Mouse (Mus musculus): ENCODE measurements around the gene Cacna1s. TPM values are rescaled to one million over a fixed set of nuclear protein-coding genes. Genes with fewer than 3 reads are reported as not detected.

Cacna1s gene
- polyA plus RNA-seq, 1 experiment from 2014 or later = 0.20 TPM

DNA sequence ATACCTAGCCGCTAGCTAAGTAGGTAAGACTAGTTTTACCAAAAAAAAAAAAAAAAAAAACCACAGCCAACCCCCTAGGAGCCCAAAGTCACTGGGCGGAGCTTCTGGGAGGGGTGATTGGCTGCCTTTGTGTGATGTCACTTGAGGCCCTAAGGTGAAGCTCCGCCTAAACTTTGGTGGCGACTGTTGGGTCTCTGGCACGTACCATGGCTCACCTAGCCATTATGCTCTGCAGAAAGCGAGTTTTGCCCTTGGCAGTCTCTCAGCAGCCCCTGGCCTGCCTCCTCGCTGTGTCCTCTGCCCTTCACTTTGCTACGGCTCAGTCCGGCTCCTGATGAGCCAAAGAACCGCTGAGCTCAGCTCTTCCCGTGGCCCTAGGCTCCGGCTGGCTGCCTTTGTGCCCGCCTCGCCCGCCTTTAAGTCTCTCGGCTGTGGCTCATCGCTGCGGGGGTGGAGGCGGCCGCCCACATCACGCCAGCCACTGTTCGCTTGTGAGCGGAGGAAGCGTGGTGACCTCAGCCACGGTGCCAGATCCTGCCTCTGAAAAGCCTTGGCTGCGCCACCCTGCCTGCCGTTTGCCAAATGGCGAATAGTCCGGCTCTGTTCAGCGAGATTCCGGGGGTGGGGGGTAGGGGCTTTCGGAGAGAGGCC is 87.6 kb downstream of the Cacna1s start:
- DNase-seq (ENCODE audit: low spot score) (peak; percentile 77), ATAC-seq (ENCODE audit: low FRiP score) (peak; percentile 52)
- Histone ChIP-seq H3K27me3 (ENCODE audit: control insufficient read depth, insufficient read depth, low read length) (no peaks in the 10 kb centered on the region), H3K4me2 (replicated peaks; ENCODE audit: low read depth, low read length) (peak overlapping the region; percentile 77), H3K36me3 (ENCODE audit: control insufficient read depth, insufficient read depth, low read length) (no peaks in the 10 kb centered on the region), H3K4me3 (ENCODE audit: low read depth, low read length) (peak overlapping the region; percentile 39), H3K4me1 (replicated peaks; ENCODE audit: control insufficient read depth, insufficient read depth, low read length) (peaks cover 38% of the 10 kb centered on the region), H3K9me3 (ENCODE audit: control insufficient read depth, low read length) (no peaks in the 10 kb centered on the region), H3K9ac (ENCODE audit: low read depth, low read length) (peak overlapping the region; percentile 69), H3K27ac (ENCODE audit: low read depth, low read length) (peak overlapping the region; percentile 66)
- WGBS = under 1% methylated on average over 32 of the region's 32 CpGs

DNA sequence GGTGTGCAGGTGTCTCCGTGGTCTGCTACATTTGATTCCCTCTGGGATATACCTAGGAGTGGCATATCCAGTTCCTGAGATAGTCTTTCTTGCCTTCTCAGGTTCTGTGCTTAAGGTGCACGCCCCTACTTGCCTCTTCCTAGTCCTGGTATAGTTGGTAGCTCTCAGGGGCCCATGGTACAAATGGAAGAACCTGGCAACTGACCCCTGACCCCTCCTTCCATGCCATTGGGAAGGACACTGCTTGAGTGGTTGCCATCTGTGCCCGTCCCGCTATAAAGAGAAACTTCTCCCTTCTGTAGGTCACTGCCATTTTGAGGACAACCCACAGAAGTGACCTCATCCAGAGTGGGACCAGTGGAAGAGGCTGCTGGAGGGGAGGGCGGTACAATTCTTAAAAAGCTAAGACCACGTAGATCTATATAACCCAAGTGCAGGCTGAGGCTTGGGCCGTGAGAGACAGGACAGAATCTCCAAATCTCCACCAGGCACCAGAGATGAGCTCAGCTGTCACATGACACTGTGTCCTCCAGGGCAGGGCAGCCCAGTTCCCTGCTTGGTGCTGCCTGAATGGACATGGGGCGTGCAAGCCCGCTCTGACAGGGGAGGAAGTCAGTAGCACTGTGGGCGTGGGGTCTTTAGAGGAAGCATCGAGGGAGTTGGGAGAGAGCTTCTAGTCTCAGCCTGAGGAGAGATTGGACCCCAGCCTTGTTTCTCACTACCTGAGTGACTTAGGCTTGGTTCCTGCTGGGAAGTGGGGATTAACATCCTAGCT is 88.8 kb downstream of the Cacna1s start:
- DNase-seq (ENCODE audit: low spot score) = no peak
- H3K36me3 ChIP-seq (ENCODE audit: control insufficient read depth, insufficient read depth, low read length) = no peaks in the 10 kb centered on the region
- H3K27me3 ChIP-seq (ENCODE audit: control insufficient read depth, insufficient read depth, low read length) = no peaks in the 10 kb centered on the region
- no peaks in the 10 kb centered on the region for H3K9me3 ChIP-seq (ENCODE audit: control insufficient read depth, low read length)
- ATAC-seq (ENCODE audit: low FRiP score) = no peak
- WGBS = 78% methylated on average over 11 of the region's 11 CpGs
- no peak overlapping the region for H3K4me2 ChIP-seq (replicated peaks; ENCODE audit: low read depth, low read length)
- no peak overlapping the region for H3K4me3 ChIP-seq (ENCODE audit: low read depth, low read length)
- H3K9ac ChIP-seq (ENCODE audit: low read depth, low read length) = no peak overlapping the region
- no peak overlapping the region for H3K27ac ChIP-seq (ENCODE audit: low read depth, low read length)
- peaks cover 34% of the 10 kb centered on the region for H3K4me1 ChIP-seq (replicated peaks; ENCODE audit: control insufficient read depth, insufficient read depth, low read length)

DNA sequence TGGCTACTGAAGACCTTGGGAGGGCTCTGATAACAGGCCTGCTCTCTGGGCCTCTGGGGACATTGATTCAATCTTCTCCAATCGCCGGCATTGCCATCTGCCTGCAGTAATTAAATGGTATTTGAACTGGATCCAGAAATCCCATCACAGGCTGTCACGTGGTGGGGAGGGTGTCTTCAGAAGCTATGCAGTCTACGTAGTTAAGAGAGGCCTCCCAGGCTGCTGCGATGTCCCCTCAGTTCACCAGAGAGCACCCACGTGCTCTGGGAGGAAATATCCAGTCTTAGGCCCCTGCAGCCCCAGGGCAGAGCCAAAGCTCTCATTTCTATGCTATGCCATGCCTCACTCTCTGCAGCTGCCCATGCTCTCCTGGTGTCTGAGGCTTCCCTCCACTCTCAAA is 89.8 kb downstream of the Cacna1s start:
- Histone ChIP-seq H3K36me3 (ENCODE audit: control insufficient read depth, insufficient read depth, low read length) (0 out of 2 replicates have a peak, but pooled peaks cover 2% of the 10 kb centered on the region), H3K27me3 (ENCODE audit: control insufficient read depth, insufficient read depth, low read length) (no peaks in the 10 kb centered on the region), H3K27ac (ENCODE audit: low read depth, low read length) (no peak overlapping the region), H3K4me1 (replicated peaks; ENCODE audit: control insufficient read depth, insufficient read depth, low read length) (peaks cover 29% of the 10 kb centered on the region), H3K4me2 (replicated peaks; ENCODE audit: low read depth, low read length) (no peak overlapping the region), H3K9me3 (ENCODE audit: control insufficient read depth, low read length) (no peaks in the 10 kb centered on the region), H3K9ac (ENCODE audit: low read depth, low read length) (no peak overlapping the region), H3K4me3 (ENCODE audit: low read depth, low read length) (no peak overlapping the region)
- WGBS = 52% methylated on average over 6 of the region's 6 CpGs
- ATAC-seq (ENCODE audit: low FRiP score) (peak; percentile 47), DNase-seq (ENCODE audit: low spot score) (peak; percentile 51)

DNA sequence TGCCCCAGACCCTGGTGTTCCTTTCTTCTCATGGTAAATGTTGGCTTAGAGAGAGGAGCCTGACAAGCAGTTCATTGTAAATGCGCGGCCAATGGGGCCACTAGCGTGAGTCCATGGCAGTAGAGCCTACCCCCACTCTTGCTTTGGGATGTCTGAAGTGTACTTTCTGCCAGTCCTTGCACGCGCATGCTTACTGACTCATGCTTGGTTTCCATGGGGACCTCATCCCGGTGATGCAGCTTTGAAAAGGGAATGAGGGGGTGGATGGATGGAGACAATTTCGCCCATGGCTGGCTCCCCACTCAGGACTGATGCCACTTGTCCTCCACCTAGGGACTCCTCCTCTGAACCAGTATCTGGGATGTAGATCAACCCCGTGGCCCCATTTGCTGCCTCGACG is 91.0 kb downstream of the Cacna1s start:
- H3K27me3 ChIP-seq (ENCODE audit: control insufficient read depth, insufficient read depth, low read length) = no peaks in the 10 kb centered on the region
- no peak overlapping the region for H3K27ac ChIP-seq (ENCODE audit: low read depth, low read length)
- no peak for ATAC-seq (ENCODE audit: low FRiP score)
- H3K4me3 ChIP-seq (ENCODE audit: low read depth, low read length) = no peak overlapping the region
- no peak overlapping the region for H3K4me2 ChIP-seq (replicated peaks; ENCODE audit: low read depth, low read length)
- peaks cover 7% of the 10 kb centered on the region; the same call in 1 of the 2 replicates for H3K36me3 ChIP-seq (ENCODE audit: control insufficient read depth, insufficient read depth, low read length)
- DNase-seq (ENCODE audit: low spot score) = peak; percentile 21
- H3K9ac ChIP-seq (ENCODE audit: low read depth, low read length) = no peak overlapping the region
- no peaks in the 10 kb centered on the region for H3K9me3 ChIP-seq (ENCODE audit: control insufficient read depth, low read length)
- peaks cover 23% of the 10 kb centered on the region for H3K4me1 ChIP-seq (replicated peaks; ENCODE audit: control insufficient read depth, insufficient read depth, low read length)
- 66% methylated on average over 10 of the region's 10 CpGs for WGBS

DNA sequence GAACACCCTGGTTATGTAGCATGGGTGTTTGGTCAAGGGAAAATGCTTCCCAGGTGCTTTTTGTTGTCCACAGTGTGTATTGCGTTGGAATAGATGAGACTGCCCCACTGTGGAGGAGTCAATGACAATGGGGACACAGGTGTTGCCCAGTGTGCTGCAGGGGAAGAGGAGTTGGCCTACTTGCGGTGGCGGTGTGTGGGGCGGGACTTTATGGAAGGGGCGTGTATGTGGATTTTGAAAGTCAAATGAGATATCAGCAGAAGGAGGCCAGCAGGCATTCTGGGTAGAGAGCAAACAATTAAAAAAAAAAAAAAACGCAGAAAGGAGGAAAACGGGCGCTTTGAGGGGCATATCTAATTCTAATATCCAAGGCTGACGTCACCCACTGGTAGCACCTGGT is 97.2 kb downstream of the Cacna1s start:
- no peak for DNase-seq (ENCODE audit: low spot score)
- Histone ChIP-seq H3K27ac (ENCODE audit: low read depth, low read length) (no peak overlapping the region), H3K4me2 (replicated peaks; ENCODE audit: low read depth, low read length) (no peak overlapping the region), H3K4me1 (replicated peaks; ENCODE audit: control insufficient read depth, insufficient read depth, low read length) (no peaks in the 10 kb centered on the region), H3K27me3 (ENCODE audit: control insufficient read depth, insufficient read depth, low read length) (no peaks in the 10 kb centered on the region), H3K4me3 (ENCODE audit: low read depth, low read length) (no peak overlapping the region), H3K36me3 (ENCODE audit: control insufficient read depth, insufficient read depth, low read length) (peaks cover 12% of the 10 kb centered on the region), H3K9ac (ENCODE audit: low read depth, low read length) (no peak overlapping the region), H3K9me3 (ENCODE audit: control insufficient read depth, low read length) (no peaks in the 10 kb centered on the region)
- no peak for ATAC-seq (ENCODE audit: low FRiP score)
- WGBS = 88% methylated on average over 9 of the region's 9 CpGs

DNA sequence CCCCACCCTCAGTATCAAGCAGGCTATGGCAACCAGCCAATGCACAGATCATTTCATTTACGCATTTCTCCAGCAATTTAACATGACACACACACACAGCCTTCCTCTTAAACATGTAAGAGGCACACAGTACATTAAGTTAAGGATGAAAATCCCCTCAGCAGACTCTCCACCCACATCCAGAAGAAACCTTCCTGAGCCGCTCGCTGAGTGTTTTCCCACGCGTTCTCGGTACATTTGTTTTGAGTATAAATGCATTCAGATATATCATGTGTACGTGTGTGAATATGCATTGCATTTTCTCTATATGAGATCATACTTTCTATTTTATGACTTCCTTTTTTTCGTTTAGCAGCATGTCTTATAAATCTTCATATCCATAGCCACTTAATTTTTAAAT is 98.8 kb downstream of the Cacna1s start:
- no peak overlapping the region for H3K4me3 ChIP-seq (ENCODE audit: low read depth, low read length)
- no peak overlapping the region for H3K4me2 ChIP-seq (replicated peaks; ENCODE audit: low read depth, low read length)
- no peak for ATAC-seq (ENCODE audit: low FRiP score)
- DNase-seq (ENCODE audit: low spot score) = no peak
- H3K9me3 ChIP-seq (ENCODE audit: control insufficient read depth, low read length) = no peaks in the 10 kb centered on the region
- H3K36me3 ChIP-seq (ENCODE audit: control insufficient read depth, insufficient read depth, low read length) = peaks cover 12% of the 10 kb centered on the region
- 94% methylated on average over 8 of the region's 8 CpGs for whole genome bisulfite sequencing
- H3K4me1 ChIP-seq (replicated peaks; ENCODE audit: control insufficient read depth, insufficient read depth, low read length) = no peaks in the 10 kb centered on the region
- no peak overlapping the region for H3K27ac ChIP-seq (ENCODE audit: low read depth, low read length)
- H3K27me3 ChIP-seq (ENCODE audit: control insufficient read depth, insufficient read depth, low read length) = no peaks in the 10 kb centered on the region
- H3K9ac ChIP-seq (ENCODE audit: low read depth, low read length) = no peak overlapping the region

DNA sequence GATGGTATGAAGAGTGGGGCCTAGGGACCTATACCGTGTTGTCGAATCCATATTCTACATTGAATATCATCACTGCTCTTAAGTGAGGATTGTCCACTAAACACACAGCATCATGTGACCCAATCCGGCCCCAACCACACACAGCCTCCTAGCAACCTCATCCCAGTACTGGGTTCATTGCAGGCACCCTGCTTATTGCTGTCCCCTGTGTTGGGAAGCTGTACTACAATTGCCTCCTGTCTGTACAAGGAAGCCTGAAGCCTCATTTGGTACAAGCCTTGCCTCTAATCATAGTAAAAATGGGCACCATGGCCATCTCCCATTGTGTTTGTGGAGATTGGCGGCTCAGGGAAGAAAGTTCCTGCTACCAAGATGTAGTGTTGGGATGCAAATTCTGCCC is 103.8 kb downstream of the Cacna1s start:
- H3K36me3 ChIP-seq (ENCODE audit: control insufficient read depth, insufficient read depth, low read length) = peaks cover 6% of the 10 kb centered on the region
- DNase-seq (ENCODE audit: low spot score) (no peak), ATAC-seq (ENCODE audit: low FRiP score) (no peak)
- H3K9me3 ChIP-seq (ENCODE audit: control insufficient read depth, low read length) = no peaks in the 10 kb centered on the region
- H3K9ac ChIP-seq (ENCODE audit: low read depth, low read length) = no peak overlapping the region
- WGBS = 97% methylated on average over 4 of the region's 4 CpGs
- no peak overlapping the region for H3K4me2 ChIP-seq (replicated peaks; ENCODE audit: low read depth, low read length)
- H3K4me1 ChIP-seq (replicated peaks; ENCODE audit: control insufficient read depth, insufficient read depth, low read length) = no peaks in the 10 kb centered on the region
- H3K4me3 ChIP-seq (ENCODE audit: low read depth, low read length) = no peak overlapping the region
- H3K27ac ChIP-seq (ENCODE audit: low read depth, low read length) = no peak overlapping the region
- H3K27me3 ChIP-seq (ENCODE audit: control insufficient read depth, insufficient read depth, low read length) = no peaks in the 10 kb centered on the region

DNA sequence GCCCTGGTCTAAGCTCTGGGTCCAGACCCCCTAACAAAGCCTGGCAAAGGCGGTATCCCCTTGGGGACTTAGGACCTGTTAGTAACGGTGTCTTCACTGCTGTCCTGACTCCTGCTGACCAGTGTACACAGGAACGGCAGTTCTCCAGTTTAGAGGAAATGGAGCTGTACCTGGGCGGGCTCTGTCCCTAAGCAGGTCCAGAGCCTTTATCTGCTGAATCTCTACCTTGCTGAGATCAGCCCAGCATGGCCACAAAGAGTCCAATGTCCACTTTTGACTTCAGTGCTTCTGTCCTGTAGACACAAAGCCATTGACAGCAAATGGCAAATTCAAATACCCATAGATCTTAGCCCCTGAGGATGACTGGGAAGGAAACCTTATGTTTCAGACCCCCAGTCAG is 104.4 kb downstream of the Cacna1s start:
- Histone ChIP-seq H3K9me3 (ENCODE audit: control insufficient read depth, low read length) (no peaks in the 10 kb centered on the region), H3K4me3 (ENCODE audit: low read depth, low read length) (no peak overlapping the region), H3K4me1 (replicated peaks; ENCODE audit: control insufficient read depth, insufficient read depth, low read length) (no peaks in the 10 kb centered on the region), H3K27me3 (ENCODE audit: control insufficient read depth, insufficient read depth, low read length) (no peaks in the 10 kb centered on the region), H3K4me2 (replicated peaks; ENCODE audit: low read depth, low read length) (no peak overlapping the region), H3K36me3 (ENCODE audit: control insufficient read depth, insufficient read depth, low read length) (peaks cover 6% of the 10 kb centered on the region), H3K9ac (ENCODE audit: low read depth, low read length) (no peak overlapping the region), H3K27ac (ENCODE audit: low read depth, low read length) (no peak overlapping the region)
- WGBS = 89% methylated on average over 4 of the region's 4 CpGs
- ATAC-seq (ENCODE audit: low FRiP score) (no peak), DNase-seq (ENCODE audit: low spot score) (no peak)

DNA sequence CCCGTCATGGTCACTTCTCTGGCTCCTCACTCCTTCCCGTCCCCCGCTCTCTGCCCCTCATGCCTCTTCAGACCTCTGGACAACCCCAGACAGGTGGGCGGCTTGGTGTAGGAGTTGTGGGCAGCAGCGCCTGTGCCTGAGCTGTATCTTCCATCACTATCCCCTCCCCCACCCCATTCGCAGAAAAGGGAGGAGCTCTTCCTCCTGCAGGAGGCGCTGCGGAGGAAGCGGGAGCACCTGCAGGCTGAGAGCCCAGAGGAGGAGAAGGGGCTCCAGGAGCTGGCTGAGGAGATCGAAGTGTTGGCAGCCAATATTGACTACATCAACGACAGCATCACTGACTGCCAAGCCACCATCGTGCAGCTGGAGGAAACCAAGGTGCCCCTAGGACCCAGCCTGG is 107.3 kb downstream of the Cacna1s start:
- Histone ChIP-seq H3K27ac (ENCODE audit: low read depth, low read length) (no peak overlapping the region), H3K36me3 (ENCODE audit: control insufficient read depth, insufficient read depth, low read length) (no peaks in the 10 kb centered on the region), H3K9ac (ENCODE audit: low read depth, low read length) (no peak overlapping the region), H3K9me3 (ENCODE audit: control insufficient read depth, low read length) (no peaks in the 10 kb centered on the region), H3K4me1 (replicated peaks; ENCODE audit: control insufficient read depth, insufficient read depth, low read length) (no peaks in the 10 kb centered on the region), H3K4me3 (ENCODE audit: low read depth, low read length) (no peak overlapping the region; the same call in 1 of the 2 replicates), H3K4me2 (replicated peaks; ENCODE audit: low read depth, low read length) (no peak overlapping the region), H3K27me3 (ENCODE audit: control insufficient read depth, insufficient read depth, low read length) (no peaks in the 10 kb centered on the region)
- DNase-seq (ENCODE audit: low spot score) (peak; percentile 31), ATAC-seq (ENCODE audit: low FRiP score) (no peak)
- WGBS = 53% methylated on average over 11 of the region's 12 CpGs
